Mouse (Mus musculus) brown adipose tissue, adult 24 weeks (tissue): ENCODE results near the gene Gm11037. TPM values are rescaled to one million over a fixed set of nuclear protein-coding genes. Genes with fewer than 3 reads are reported as not detected.

Source experiments
- H3K27ac ChIP-seq: fragments of 200-500 bp; replicated peaks from 2 replicates; pipeline ENCODE4 v1.5.1; 2012; ENCODE audit warnings: low read depth, mild to moderate bottlenecking, low read length
- H3K4me1 ChIP-seq: fragments of 200-500 bp; 2 replicates; pipeline ENCODE4 v1.6.1; 2012; ENCODE audit warnings: low read length, mixed read lengths; ENCODE audit not compliant: control insufficient read depth, insufficient read depth, insufficient read length
- H3K4me3 ChIP-seq: fragments of 200-500 bp; 2 replicates; pipeline ENCODE4 v1.5.1; 2012; ENCODE audit warnings: low read depth, mild to moderate bottlenecking, low read length, moderate library complexity; ENCODE audit not compliant: insufficient read depth
- polyA plus RNA-seq: library from polyadenylated mRNA; stranded (reverse); fragments of >200 nt; gene quantifications from 2 replicates; pipeline ENCODE4 v1.2.4, GENCODE M21; 2012; ENCODE audit not compliant: missing spikeins, insufficient read depth, insufficient read length

The Gm11037 gene
- polyA plus RNA-seq, 1 experiment, result not detected

DNA sequence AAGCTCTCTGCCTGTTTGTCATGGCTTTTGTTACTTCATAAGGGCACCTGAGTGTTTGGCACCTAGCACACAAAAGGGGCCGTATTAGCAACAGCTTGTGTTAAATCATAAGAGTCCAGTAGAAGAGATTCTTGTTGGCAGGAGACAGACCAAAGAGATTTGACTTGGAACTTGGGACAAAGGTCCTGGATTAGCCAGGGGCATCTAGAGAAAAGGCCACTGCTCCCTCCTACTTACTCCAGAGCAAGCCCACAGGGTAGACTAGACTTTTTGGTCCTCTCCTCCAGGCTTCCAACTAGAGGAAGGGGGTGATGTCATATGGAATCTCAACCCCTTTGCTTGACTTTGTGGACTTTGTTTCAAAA is 42.6 kb downstream of the Gm11037 start:
- Histone ChIP-seq H3K4me1 (peaks cover 26% of the 10 kb centered on the region), H3K27ac (peak overlapping the region; percentile 87)

DNA sequence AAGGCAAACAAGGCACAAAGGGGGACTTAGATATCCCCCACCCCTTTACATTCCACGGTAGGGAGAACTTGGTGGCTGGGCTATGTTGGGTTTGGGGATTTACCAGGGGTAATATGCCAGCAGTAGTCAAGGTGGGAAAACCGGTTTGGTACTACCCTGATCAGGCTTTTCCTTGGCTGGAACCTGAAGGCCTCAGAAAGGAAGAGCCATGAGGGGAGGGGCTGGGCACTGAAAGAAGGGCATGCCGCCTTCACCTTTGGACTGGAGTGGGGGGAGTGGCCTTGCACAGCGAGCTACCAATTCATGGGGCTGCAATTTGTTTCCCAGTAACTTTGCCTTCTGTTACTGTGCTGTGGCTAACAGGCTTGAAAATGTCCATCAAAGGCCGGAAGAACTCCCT is 43.2 kb downstream of the Gm11037 start:
- H3K27ac ChIP-seq, result peak overlapping the region; percentile 87
- H3K4me3 ChIP-seq, result peak overlapping the region; percentile 9; the same call in 1 of the 2 replicates
- peaks cover 26% of the 10 kb centered on the region for H3K4me1 ChIP-seq

More for the DNA sequence above, 42.6 kb downstream of the Gm11037 start:
- no peak overlapping the region for H3K4me3 ChIP-seq

DNA sequence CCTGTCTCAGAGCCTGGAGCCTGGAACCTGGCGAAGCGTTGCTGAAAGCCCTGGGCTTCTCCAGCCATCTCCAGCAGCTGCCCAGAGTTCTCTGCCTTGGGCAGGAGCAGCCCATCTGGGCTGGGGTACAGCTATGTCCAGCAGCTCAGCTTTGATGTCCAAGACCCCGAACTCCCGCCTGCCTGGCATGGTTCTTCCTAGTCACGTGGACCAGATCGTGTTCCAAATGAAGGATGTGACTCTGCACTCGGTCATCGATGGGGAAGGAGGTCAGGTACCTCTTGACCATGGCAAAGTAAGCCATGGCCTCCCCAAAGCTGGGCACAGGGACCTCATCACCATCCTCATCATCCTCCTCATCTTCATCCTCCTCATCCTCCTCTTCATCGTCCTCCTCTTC is 44.6 kb downstream of the Gm11037 start:
- peak overlapping the region; percentile 87; the same call in 1 of the 2 replicates for H3K27ac ChIP-seq
- H3K4me3 ChIP-seq, result peak overlapping the region; percentile 86
- peaks cover 26% of the 10 kb centered on the region for H3K4me1 ChIP-seq

DNA sequence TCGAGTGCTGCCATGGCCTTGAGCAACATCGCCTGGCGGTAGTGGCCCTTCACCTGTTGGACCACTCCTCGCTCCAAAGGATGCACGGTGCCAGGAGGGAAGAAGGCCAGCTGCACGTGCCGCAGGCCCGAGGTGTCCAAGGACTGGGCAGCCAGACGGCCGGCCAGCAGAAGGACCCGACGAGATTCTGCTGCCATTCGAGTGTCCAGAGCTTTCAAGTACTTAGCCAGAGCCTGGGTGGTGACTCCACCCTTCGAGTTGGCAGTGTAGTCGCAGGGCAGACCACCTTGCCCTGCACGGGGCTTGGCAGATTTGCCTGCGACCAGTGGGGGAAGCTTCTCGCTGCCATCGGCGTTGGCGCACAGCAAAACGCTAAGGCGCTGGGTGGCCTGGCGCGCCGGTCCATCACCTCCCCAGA is 45.5 kb downstream of the Gm11037 start:
- Histone ChIP-seq H3K27ac (peak overlapping the region; percentile 80), H3K4me3 (peak overlapping the region; percentile 86), H3K4me1 (peaks cover 26% of the 10 kb centered on the region)

DNA sequence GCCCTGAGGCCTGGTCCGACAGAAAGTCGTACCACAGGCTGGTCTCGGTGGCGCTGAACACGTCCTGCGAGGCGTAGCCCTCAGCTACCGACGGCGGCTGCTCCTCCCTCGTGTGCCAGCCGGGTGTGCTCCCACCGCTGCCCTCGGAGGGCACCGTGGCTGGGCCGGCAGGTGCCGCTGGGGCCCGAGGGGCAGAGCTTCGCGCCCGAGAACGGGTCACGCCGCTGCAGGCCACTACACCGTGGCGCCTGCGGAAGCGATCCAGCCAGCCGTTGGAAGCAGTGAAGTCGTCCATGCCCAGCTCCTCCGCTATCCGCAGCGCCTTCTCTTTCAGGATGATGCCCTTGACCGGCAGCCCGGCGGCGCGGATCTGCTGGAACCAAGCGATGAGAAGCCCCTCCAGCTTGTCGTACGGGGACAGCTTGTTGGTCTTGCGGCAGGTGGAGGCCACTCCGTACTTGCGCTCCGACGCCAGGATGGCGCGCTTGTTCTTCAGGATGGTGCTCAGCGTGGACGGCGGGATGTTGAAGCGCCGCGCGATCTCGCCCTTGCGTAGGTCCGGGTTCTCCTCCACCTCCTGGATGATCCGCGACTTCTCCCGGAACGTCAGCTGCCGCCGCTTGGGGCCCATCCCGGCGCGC is 46.1 kb downstream of the Gm11037 start:
- H3K4me3 ChIP-seq, result peak overlapping the region; percentile 86
- H3K27ac ChIP-seq, result peak overlapping the region; percentile 80
- H3K4me1 ChIP-seq, result peaks cover 26% of the 10 kb centered on the region

DNA sequence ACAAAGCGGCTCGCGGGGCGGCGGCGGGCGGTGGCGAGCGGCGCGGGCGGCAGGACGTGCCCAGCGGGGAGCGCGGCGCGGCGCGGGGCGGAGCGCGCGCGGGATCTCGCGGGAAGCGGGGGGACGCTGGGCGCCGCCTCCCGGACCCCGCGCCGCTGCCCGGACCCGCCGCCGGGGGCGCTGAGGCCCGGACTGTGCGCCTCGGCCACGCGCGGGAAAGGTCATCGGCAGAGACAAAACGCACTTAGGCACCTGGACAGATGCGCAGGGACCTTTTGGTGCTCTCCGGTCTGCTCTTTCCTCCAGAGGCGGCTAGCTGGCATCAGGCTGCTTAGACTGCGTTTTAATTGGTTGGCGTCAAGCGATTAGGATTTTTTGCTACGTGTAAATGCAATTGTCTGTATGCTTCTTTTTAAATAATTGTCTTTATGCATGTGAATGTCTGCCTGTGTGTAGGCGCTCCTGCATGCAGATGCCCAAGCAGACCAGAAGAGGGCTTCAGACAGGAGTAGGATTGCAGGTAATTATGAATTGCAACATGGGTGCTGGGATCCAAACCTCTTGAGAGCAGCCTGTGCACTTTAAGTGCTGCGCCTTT is 46.8 kb downstream of the Gm11037 start, which contains the start of gene Cenpb:
Gene Cenpb (minus strand): TSS at position 78 of the 598 bp plus-strand sequence.
- H3K4me3 ChIP-seq, result peak within 1 kb of the TSS; percentile 86
- peaks cover 24% of the 10 kb centered on the region for H3K4me1 ChIP-seq
- H3K27ac ChIP-seq, result peak within 1 kb of the TSS; percentile 80

Other genes with a start within 250 kb of the Gm11037 start
- 62.1 and 105 TPM in 2 replicates for gene 4930402H24Rik, start 227.1 kb upstream of the Gm11037 start, polyA plus RNA-seq
- 9.0 and 9.7 TPM in 2 replicates for gene Atrn, start 227.0 kb upstream of the Gm11037 start, polyA plus RNA-seq
- 9.6 and 10.9 TPM in 2 replicates for gene Gfra4, start 90.4 kb upstream of the Gm11037 start, polyA plus RNA-seq
- 1.3 and 2.3 TPM in 2 replicates for gene Adam33, start 69.7 kb upstream of the Gm11037 start, polyA plus RNA-seq
- gene Siglec1, start 46.7 kb upstream of the Gm11037 start, polyA plus RNA-seq, result 1.0 and 1.2 TPM in 2 replicates
- 7.0 and 9.6 TPM in 2 replicates for gene Hspa12b, start 6.2 kb upstream of the Gm11037 start, polyA plus RNA-seq
- gene 1700037H04Rik, start 26.6 kb downstream of the Gm11037 start, polyA plus RNA-seq, result 426 and 428 TPM in 2 replicates
- gene Cenpb, start 46.6 kb downstream of the Gm11037 start, polyA plus RNA-seq, result 78.2 and 99.0 TPM in 2 replicates
- 2.4 and 2.5 TPM in 2 replicates for gene Cdc25b, start 53.5 kb downstream of the Gm11037 start, polyA plus RNA-seq
- 5.3 and 9.2 TPM in 2 replicates for gene Spef1, start 53.8 kb downstream of the Gm11037 start, polyA plus RNA-seq
- gene Ap5s1, start 73.6 kb downstream of the Gm11037 start, polyA plus RNA-seq, result 15.9 and 26.0 TPM in 2 replicates
- 57.1 and 83.3 TPM in 2 replicates for gene Mavs, start 100.6 kb downstream of the Gm11037 start, polyA plus RNA-seq
- 23.4 and 38.5 TPM in 2 replicates for gene Pank2, start 129.0 kb downstream of the Gm11037 start, polyA plus RNA-seq
- 8.5 and 13.8 TPM in 2 replicates for gene Rnf24, start 219.4 kb downstream of the Gm11037 start, polyA plus RNA-seq